Mouse (Mus musculus): ENCODE data around the gene Usp7. TPM values are rescaled to one million over a fixed set of nuclear protein-coding genes. Genes with fewer than 3 reads are reported as not detected.

Gene Usp7
- polyA plus RNA-seq, 1 experiment from 2014 or later, result 29.6 TPM

DNA sequence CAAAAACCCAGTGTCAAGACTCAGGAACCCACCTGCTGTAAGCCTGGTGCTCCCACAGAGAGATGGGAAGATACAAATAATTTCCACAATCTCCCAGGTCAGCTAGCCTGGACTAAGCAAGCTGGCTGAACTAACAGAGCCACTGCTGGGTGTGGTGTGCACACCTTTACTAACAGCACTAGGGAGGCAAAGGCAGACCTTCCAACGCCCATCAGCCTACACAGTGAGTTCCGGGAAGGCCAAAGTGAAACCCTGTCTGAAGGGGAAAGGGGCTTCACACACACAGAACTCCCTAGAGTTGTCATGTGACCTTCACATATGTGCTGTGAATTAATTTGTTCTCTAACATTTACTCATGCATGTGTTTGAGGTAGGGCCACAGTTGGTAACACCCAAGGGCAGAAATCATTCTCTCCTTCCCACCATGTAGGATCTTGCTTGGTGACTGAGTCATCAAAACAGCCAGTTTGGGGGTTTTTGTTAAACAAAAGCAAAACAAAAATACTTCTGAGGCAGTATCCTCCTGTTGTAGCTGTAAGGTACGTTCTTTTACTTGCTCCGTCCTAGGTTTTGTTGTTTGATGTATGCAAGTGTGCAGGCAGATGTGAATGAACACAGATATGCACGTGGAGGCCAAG, 63.9 kb downstream of the Usp7 start:
- Histone ChIP-seq H3K4me2 (no peak overlapping the region), H3K27me3 (no peaks in the 10 kb centered on the region), H3K27ac (no peak overlapping the region), H3K4me3 (no peak overlapping the region), H3K4me1 (peaks cover 18% of the 10 kb centered on the region; the same call in 1 of the 2 replicates), H3K9ac (no peak overlapping the region), H3K9me3 (replicated peaks) (no peaks in the 10 kb centered on the region), H3K36me3 (ENCODE audit: poor library complexity, severe bottlenecking) (no peaks in the 10 kb centered on the region)
- peak; percentile 16; the same call in 1 of the 2 replicates for ATAC-seq
- WGBS, result 84% methylated on average over 5 of the region's 5 CpGs

DNA sequence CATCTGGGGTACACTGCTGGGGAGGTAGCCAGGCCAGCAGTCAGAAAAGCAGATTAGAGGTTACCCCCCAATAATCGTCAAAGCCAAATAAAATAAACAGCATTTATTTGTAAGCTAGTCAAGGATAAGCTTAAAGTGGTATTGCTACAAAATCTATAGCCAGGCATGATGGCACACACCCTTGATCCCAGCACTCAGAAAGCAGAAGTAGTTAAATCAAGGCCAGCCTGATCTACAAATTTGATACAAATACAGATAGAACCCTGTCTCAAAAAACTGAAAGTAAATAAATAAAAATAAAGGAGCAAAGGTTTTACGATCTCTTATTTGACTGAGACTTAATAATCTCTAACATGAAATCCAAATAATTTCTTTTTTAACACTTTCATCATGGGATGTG, 66.3 kb downstream of the Usp7 start:
- Histone ChIP-seq H3K4me2 (no peak overlapping the region), H3K9ac (no peak overlapping the region), H3K36me3 (ENCODE audit: poor library complexity, severe bottlenecking) (no peaks in the 10 kb centered on the region), H3K27me3 (no peaks in the 10 kb centered on the region), H3K27ac (no peak overlapping the region), H3K9me3 (replicated peaks) (no peaks in the 10 kb centered on the region), H3K4me1 (peaks cover 13% of the 10 kb centered on the region; the same call in 1 of the 2 replicates), H3K4me3 (no peak overlapping the region)
- ATAC-seq, result no peak
- 96% methylated on average over 2 of the region's 2 CpGs for WGBS

DNA sequence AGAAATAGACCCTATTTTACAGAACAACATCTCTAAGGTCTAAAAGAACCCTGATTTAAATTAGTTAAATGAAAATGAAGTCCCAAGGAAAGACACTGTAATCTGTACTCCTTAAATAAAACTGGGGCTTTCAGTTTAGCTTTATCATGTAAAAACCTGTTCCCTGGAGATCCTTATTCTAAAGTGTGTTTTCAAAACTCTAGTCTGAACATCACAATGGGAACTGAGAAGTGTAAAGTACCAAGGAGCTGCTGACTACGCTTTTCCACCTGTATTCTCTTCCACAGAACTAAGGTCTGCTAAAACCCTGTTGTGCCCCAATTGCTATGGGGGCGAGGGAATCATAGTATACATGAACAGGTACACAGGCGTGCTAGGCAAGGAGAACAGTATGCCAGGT, 68.1 kb downstream of the Usp7 start:
- Histone ChIP-seq H3K9ac (no peak overlapping the region), H3K27ac (no peak overlapping the region), H3K27me3 (no peaks in the 10 kb centered on the region), H3K4me3 (no peak overlapping the region), H3K9me3 (replicated peaks) (no peaks in the 10 kb centered on the region), H3K36me3 (ENCODE audit: poor library complexity, severe bottlenecking) (no peaks in the 10 kb centered on the region), H3K4me2 (no peak overlapping the region), H3K4me1 (peaks cover 8% of the 10 kb centered on the region; the same call in 1 of the 2 replicates)
- 82% methylated on average over 3 of the region's 3 CpGs for WGBS
- no peak for ATAC-seq

DNA sequence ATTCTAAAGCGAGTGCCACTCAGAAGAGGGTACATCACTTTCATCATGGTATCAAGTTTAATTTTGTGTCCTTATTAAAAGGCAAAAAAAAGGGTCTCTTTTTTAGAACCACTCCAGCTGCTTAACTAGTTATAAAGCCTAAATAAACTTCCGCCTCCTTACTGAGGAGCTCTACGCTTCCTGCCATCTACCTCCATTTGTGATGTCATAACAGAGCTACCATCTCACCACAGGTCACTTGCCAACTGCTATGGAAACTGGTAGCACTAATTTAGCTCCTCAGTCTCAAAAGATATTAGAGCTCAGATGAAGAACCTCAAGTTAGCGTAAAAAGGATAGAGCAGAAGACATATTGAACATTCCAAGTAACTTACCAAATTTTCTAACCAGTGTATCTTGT, 71.7 kb downstream of the Usp7 start:
- no peak overlapping the region for H3K4me3 ChIP-seq
- no peak overlapping the region for H3K27ac ChIP-seq
- H3K27me3 ChIP-seq, result no peaks in the 10 kb centered on the region
- H3K4me2 ChIP-seq, result no peak overlapping the region
- WGBS, result 97% methylated on average over 4 of the region's 4 CpGs
- no peak for ATAC-seq
- H3K36me3 ChIP-seq (ENCODE audit: poor library complexity, severe bottlenecking), result peaks cover 10% of the 10 kb centered on the region
- H3K9ac ChIP-seq, result no peak overlapping the region
- H3K9me3 ChIP-seq (replicated peaks), result no peaks in the 10 kb centered on the region
- 0 out of 2 replicates have a peak, but pooled peaks cover 4% of the 10 kb centered on the region for H3K4me1 ChIP-seq

DNA sequence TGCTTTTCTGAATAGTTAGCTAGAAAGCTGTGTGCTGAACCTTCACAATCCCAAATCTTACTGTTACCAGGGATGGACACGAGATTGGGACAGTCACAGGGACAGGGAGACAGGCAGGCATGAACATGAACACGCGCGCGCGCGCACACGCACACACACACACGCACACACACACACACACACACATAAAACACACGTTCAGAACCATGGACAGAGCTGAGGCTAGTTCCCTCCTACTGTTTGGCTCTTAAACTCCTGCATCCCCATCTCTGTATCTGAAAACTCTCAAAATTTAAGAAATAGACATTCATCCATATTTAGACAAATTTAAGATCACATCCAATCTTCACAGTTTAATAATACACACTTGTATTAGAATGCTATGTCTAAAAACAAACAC, 74.4 kb downstream of the Usp7 start:
- no peak overlapping the region for H3K9ac ChIP-seq
- H3K9me3 ChIP-seq (replicated peaks), result no peaks in the 10 kb centered on the region
- 0 out of 2 replicates have a peak, but pooled peaks cover 4% of the 10 kb centered on the region for H3K4me1 ChIP-seq
- ATAC-seq, result no peak
- peaks cover 35% of the 10 kb centered on the region for H3K36me3 ChIP-seq (ENCODE audit: poor library complexity, severe bottlenecking)
- no peak overlapping the region for H3K4me3 ChIP-seq
- no peaks in the 10 kb centered on the region for H3K27me3 ChIP-seq
- no peak overlapping the region for H3K27ac ChIP-seq
- 94% methylated on average over 10 of the region's 10 CpGs for WGBS
- H3K4me2 ChIP-seq, result no peak overlapping the region

GRCm38 (mm10) chr16:8716300-8716699, 75.8 kb downstream of the Usp7 start:
- no peak overlapping the region for H3K27ac ChIP-seq
- WGBS, result 84% methylated on average over 6 of the region's 6 CpGs

DNA sequence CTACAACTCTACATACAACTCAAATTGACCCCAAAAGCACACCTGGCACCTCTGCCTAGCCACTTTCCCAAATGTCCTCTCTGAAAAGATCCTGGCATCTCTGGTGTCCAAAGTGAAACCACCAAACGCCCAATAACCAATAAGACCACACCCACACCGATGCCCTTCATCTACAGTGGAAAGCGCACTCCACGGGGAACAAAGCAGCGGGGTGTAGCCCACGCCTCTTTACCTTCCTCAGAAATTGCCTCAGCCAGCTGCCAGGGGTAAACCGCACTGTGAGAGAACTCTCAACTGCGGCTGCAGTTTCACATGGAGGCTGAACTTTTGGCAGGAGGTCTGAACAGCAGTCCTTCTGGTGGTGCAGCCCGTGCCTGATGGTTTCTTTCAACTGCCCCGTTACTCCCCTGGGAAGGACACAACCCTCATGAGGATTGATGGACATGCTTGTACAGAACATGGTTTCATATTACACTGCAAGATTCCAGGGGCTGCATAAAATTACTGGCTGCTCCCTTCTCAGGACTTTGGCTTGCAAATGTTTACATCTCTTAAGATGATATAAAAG, 76.5 kb downstream of the Usp7 start:
- Histone ChIP-seq H3K9ac (no peak overlapping the region), H3K27ac (no peak overlapping the region), H3K4me3 (no peak overlapping the region), H3K4me2 (no peak overlapping the region), H3K36me3 (ENCODE audit: poor library complexity, severe bottlenecking) (peaks cover 56% of the 10 kb centered on the region), H3K4me1 (0 out of 2 replicates have a peak, but pooled peaks cover 4% of the 10 kb centered on the region), H3K9me3 (replicated peaks) (no peaks in the 10 kb centered on the region), H3K27me3 (no peaks in the 10 kb centered on the region)
- 80% methylated on average over 10 of the region's 10 CpGs for WGBS
- no peak for ATAC-seq

More at GRCm38 (mm10) chr16:8716300-8716699, 75.8 kb downstream of the Usp7 start:
- Histone ChIP-seq H3K9ac (no peak overlapping the region), H3K27me3 (no peaks in the 10 kb centered on the region), H3K36me3 (ENCODE audit: poor library complexity, severe bottlenecking) (peaks cover 49% of the 10 kb centered on the region), H3K4me2 (no peak overlapping the region), H3K4me3 (no peak overlapping the region), H3K4me1 (0 out of 2 replicates have a peak, but pooled peaks cover 4% of the 10 kb centered on the region), H3K9me3 (replicated peaks) (no peaks in the 10 kb centered on the region)
- no peak for ATAC-seq

DNA sequence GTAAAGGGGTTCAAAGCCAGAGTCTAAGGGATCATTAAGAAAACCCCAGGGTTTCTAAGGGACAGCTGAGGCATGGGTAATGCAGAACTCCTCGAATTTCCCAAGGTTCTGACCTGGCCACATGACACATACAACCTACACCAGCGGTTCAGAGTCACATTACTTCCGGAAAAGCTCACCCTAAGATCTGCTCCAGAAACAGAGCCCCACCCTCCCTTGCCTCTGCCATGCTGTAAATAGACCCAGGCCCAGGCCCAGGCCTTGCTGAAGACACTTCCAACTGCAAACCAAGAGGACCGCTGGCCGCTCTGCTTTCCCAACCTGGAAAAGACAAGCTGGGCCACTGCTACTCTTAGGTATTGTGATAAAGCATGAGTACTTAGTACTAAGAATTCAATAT, 77.3 kb downstream of the Usp7 start:
- ATAC-seq, result no peak
- H3K9me3 ChIP-seq (replicated peaks), result no peaks in the 10 kb centered on the region
- no peak overlapping the region for H3K9ac ChIP-seq
- 87% methylated on average over 5 of the region's 5 CpGs for WGBS
- H3K4me1 ChIP-seq, result 0 out of 2 replicates have a peak, but pooled peaks cover 4% of the 10 kb centered on the region
- no peak overlapping the region for H3K4me3 ChIP-seq
- H3K27me3 ChIP-seq, result no peaks in the 10 kb centered on the region
- no peak overlapping the region for H3K27ac ChIP-seq
- H3K4me2 ChIP-seq, result no peak overlapping the region
- peaks cover 64% of the 10 kb centered on the region for H3K36me3 ChIP-seq (ENCODE audit: poor library complexity, severe bottlenecking)

DNA sequence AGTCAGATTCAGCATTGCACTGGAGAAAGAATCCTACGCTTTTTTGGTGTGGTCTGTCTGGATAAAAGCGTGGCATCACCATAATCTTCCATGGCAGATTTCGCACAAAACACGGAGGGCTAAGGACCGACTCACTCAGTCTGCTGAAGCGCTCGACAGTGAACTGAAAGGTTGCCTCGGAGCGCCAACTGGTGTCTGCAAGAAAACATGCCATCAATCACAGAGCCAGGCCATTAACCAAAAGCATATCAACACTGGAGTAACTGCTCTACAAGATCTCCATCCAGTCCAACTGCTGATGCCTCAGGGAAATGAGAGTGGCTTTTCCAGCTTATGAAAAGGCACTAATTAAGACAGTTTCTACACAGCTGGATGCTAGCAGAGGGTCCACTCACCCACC, 80.1 kb downstream of the Usp7 start:
- ATAC-seq, result no peak
- H3K27ac ChIP-seq, result no peak overlapping the region
- H3K4me2 ChIP-seq, result no peak overlapping the region
- no peak overlapping the region for H3K9ac ChIP-seq
- 80% methylated on average over 9 of the region's 9 CpGs for WGBS
- H3K4me3 ChIP-seq, result no peak overlapping the region
- H3K9me3 ChIP-seq (replicated peaks), result no peaks in the 10 kb centered on the region
- no peaks in the 10 kb centered on the region for H3K4me1 ChIP-seq
- H3K36me3 ChIP-seq (ENCODE audit: poor library complexity, severe bottlenecking), result peaks cover 92% of the 10 kb centered on the region
- no peaks in the 10 kb centered on the region for H3K27me3 ChIP-seq

DNA sequence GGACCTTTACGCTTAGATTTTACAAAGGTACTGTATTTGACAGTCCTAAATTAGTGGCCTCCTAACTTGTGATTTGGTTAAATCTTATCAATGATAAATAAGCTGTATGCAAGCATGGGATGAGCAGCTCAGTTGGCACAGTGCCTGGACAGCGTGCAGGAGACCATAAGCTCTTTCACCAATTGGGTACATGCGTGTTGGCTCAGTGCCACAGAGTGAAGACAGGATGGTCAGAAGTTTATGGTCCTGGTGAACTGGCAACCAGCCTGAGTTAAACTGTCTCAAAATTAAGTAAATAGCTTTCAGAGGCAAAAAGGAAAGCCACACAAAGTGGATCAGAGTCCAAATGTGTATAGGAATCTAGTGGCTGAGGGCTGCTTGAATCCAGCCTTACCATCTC, 91.5 kb downstream of the Usp7 start:
- Histone ChIP-seq H3K27me3 (no peaks in the 10 kb centered on the region), H3K4me1 (no peaks in the 10 kb centered on the region), H3K27ac (no peak overlapping the region), H3K36me3 (ENCODE audit: poor library complexity, severe bottlenecking) (peaks cover 91% of the 10 kb centered on the region), H3K9ac (no peak overlapping the region), H3K4me2 (no peak overlapping the region), H3K4me3 (no peak overlapping the region), H3K9me3 (replicated peaks) (no peaks in the 10 kb centered on the region)
- 85% methylated on average over 3 of the region's 3 CpGs for WGBS
- no peak for ATAC-seq

DNA sequence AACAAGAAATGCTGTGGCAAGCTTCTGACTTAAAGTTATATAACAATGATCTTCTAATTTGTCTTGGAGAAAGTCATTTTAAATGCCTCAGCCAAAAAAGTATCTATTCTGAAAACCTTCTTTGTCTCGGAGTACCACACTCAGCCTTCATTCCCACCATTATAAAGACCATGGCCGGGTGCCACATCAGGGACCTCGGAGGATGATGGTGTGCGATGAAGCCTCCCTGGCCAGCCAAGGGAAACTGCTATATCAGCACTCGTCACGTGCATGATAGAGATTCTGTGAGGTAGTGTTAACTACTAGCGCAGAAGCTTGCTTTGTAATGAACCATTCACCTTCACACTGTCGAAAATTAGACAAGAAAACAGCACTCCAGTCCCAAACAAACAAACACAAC, 92.6 kb downstream of the Usp7 start:
- no peak for ATAC-seq
- Histone ChIP-seq H3K4me2 (no peak overlapping the region), H3K36me3 (ENCODE audit: poor library complexity, severe bottlenecking) (peaks cover 94% of the 10 kb centered on the region), H3K27ac (no peak overlapping the region), H3K4me3 (no peak overlapping the region), H3K27me3 (no peaks in the 10 kb centered on the region), H3K4me1 (no peaks in the 10 kb centered on the region), H3K9me3 (replicated peaks) (no peaks in the 10 kb centered on the region), H3K9ac (no peak overlapping the region)
- WGBS, result 85% methylated on average over 8 of the region's 8 CpGs

- ATAC-seq, result no peak
- H3K4me3 ChIP-seq, result no peak overlapping the region
- H3K36me3 ChIP-seq (ENCODE audit: poor library complexity, severe bottlenecking), result peaks cover 89% of the 10 kb centered on the region
- no peaks in the 10 kb centered on the region for H3K9me3 ChIP-seq (replicated peaks)
- no peak overlapping the region for H3K9ac ChIP-seq
- H3K27me3 ChIP-seq, result no peaks in the 10 kb centered on the region
- WGBS, result 92% methylated on average over 7 of the region's 7 CpGs
- no peak overlapping the region for H3K27ac ChIP-seq
- no peak overlapping the region for H3K4me2 ChIP-seq
- no peaks in the 10 kb centered on the region for H3K4me1 ChIP-seq
Observed at GRCm38 (mm10) chr16:8691206-8691605, 100.9 kb downstream of the Usp7 start.

All from forebrain, embryonic 13.5 days (tissue).